Mouse (Mus musculus) spleen, adult 12 weeks (tissue): Measurements from ENCODE around the gene Sdccag8.
A peak's percentile ranks its signal among the peaks of the same experiment; 100 is the strongest.

Experiments used
- DNase-seq: peaks from one replicate; pipeline ENCODE4 v3.0.0; 2022; ENCODE audit warnings: low spot score

Sdccag8 gene

GRCm38 (mm10) chr1:176814591-176815062, at the start of gene Sdccag8:
Sdccag8 (plus strand) TSS chr1:176814660.
- peak; percentile 82 for DNase-seq

- no peak for DNase-seq
These were observed 39.9 kb upstream of the Sdccag8 start for GRCm38 (mm10) chr1:176774533-176774932.

GRCm38 (mm10) chr1:176789326-176789725, 25.1 kb upstream of the Sdccag8 start:
- DNase-seq: no peak

GRCm38 (mm10) chr1:176792175-176792574, 22.3 kb upstream of the Sdccag8 start:
- no peak for DNase-seq

- DNase-seq: no peak
These were observed 15.8 kb upstream of the Sdccag8 start for GRCm38 (mm10) chr1:176798673-176799072.

- DNase-seq: no peak
These were observed 13.6 kb upstream of the Sdccag8 start for GRCm38 (mm10) chr1:176800728-176801365.

- DNase-seq: no peak
These were observed 4.3 kb upstream of the Sdccag8 start for GRCm38 (mm10) chr1:176810161-176810560.

- no peak for DNase-seq
These were observed 2.6 kb upstream of the Sdccag8 start for GRCm38 (mm10) chr1:176811892-176812291.

GRCm38 (mm10) chr1:176812491-176813291, 1.8 kb upstream of the Sdccag8 start:
- DNase-seq: no peak

GRCm38 (mm10) chr1:176813292-176814035, 996 bp upstream of the Sdccag8 start:
- DNase-seq: peak; percentile 37

GRCm38 (mm10) chr1:176814036-176814420, 432 bp upstream of the Sdccag8 start, which contains the start of gene Cep170:
Cep170 (minus strand) TSS chr1:176814067.
- peak; percentile 88 for DNase-seq

- no peak for DNase-seq
These were observed 2.3 kb downstream of the Sdccag8 start for GRCm38 (mm10) chr1:176816728-176817127.

- no peak for DNase-seq
These were observed 3.7 kb downstream of the Sdccag8 start for GRCm38 (mm10) chr1:176818147-176818546.

- no peak for DNase-seq
These were observed 4.3 kb downstream of the Sdccag8 start for GRCm38 (mm10) chr1:176818763-176819162.

GRCm38 (mm10) chr1:176821929-176822328, 7.5 kb downstream of the Sdccag8 start:
- DNase-seq: no peak

GRCm38 (mm10) chr1:176822949-176823348, 8.5 kb downstream of the Sdccag8 start:
- DNase-seq: no peak

- no peak for DNase-seq
These were observed 9.4 kb downstream of the Sdccag8 start for GRCm38 (mm10) chr1:176823889-176824288.

- DNase-seq: no peak
These were observed 10.2 kb downstream of the Sdccag8 start for GRCm38 (mm10) chr1:176824611-176825010.

- DNase-seq: no peak
These were observed 10.6 kb downstream of the Sdccag8 start for GRCm38 (mm10) chr1:176825084-176825483.

GRCm38 (mm10) chr1:176826186-176826585, 11.7 kb downstream of the Sdccag8 start:
- no peak for DNase-seq

GRCm38 (mm10) chr1:176826931-176827330, 12.5 kb downstream of the Sdccag8 start:
- no peak for DNase-seq

- DNase-seq: no peak
These were observed 12.9 kb downstream of the Sdccag8 start for GRCm38 (mm10) chr1:176827365-176827764.
